Mouse (Mus musculus) effector memory CD4-positive, alpha-beta T cell, adult 5 months (primary cell): ENCODE measurements around the gene Chmp5. TPM values are rescaled to one million over a fixed set of nuclear protein-coding genes. Genes with fewer than 3 reads are reported as not detected.

Experiments
- polyA plus RNA-seq: library from polyadenylated mRNA; unstranded; fragments of 100-300 nt; shearing (Covaris generic); gene quantifications from one replicate; pipeline ENCODE4 v1.2.1, GENCODE M21; 2017

Gene Chmp5
- 52.9 TPM for polyA plus RNA-seq

GRCm38 (mm10) chr4:40948160-40948708, at the start of gene Chmp5, which contains the start of gene Bag1:
TSS of gene Chmp5 (plus strand) at chr4:40948407.
TSS of gene Bag1 (minus strand) at chr4:40948294.

DNA sequence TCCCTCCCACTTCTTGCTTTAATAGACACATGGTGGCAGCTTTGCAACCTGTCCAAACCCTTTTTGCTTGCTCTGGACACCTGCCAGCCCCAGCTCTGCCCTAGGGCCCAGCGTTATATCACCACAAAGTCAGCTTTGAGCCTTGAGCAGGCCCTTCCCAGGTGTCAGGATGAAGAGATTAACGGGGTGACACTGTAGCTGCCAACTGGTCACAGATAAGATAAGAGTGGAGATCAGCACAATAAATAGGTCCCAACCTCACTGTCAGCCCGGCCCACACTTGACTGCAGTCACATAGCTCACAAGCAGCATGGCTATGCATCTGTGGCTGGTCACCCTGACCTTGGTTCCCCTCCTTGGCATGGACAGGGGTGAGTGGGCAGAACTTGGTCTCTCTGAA, 28.4 kb upstream of the Chmp5 start, which contains the start of gene Spink4:
Spink4 (plus strand) TSS at position 268 of the 400 bp plus-strand sequence.

GRCm38 (mm10) chr4:40970842-40971701, 22.9 kb downstream of the Chmp5 start, which contains the start of gene Nfx1:
TSS of gene Nfx1 (plus strand) at chr4:40970906.

Other genes with a start within 250 kb of the Chmp5 start
- 21.2 TPM for gene Aptx, start 245.2 kb upstream of the Chmp5 start, polyA plus RNA-seq
- gene Dnaja1, start 226.3 kb upstream of the Chmp5 start, polyA plus RNA-seq = 812 TPM
- 93.8 TPM for gene Smu1, start 190.5 kb upstream of the Chmp5 start, polyA plus RNA-seq
- 121 TPM for gene B4galt1, start 94.4 kb upstream of the Chmp5 start, polyA plus RNA-seq
- not detected for gene Spink4, start 28.4 kb upstream of the Chmp5 start, polyA plus RNA-seq
- 153 TPM for gene Bag1, start 113 bp upstream of the Chmp5 start, polyA plus RNA-seq
- gene Nfx1, start 22.5 kb downstream of the Chmp5 start, polyA plus RNA-seq = 113 TPM
- gene Aqp7, start 99.7 kb downstream of the Chmp5 start, polyA plus RNA-seq = not detected
- gene Aqp3, start 149.8 kb downstream of the Chmp5 start, polyA plus RNA-seq = 9.4 TPM
- 33.1 TPM for gene Nol6, start 176.0 kb downstream of the Chmp5 start, polyA plus RNA-seq
- 75.8 TPM for gene Ube2r2, start 187.3 kb downstream of the Chmp5 start, polyA plus RNA-seq